Mouse (Mus musculus) heart, postnatal 0 days (tissue): ENCODE results near the gene Yy1. TPM values are rescaled to one million over a fixed set of nuclear protein-coding genes. Genes with fewer than 3 reads are reported as not detected.

ENCODE experiments used
- ATAC-seq: fragments of 200-750 bp; cut with Nextera tagmentation; 2 replicates; pipeline ENCODE4 v1.8.0; 2017; ENCODE audit warnings: low read depth, moderate number of reproducible peaks, moderate library complexity; ENCODE audit not compliant: insufficient read depth
- DNase-seq: peaks from one replicate; pipeline ENCODE4 v3.0.0-alpha.2; 2016; ENCODE audit warnings: low spot score
- H3K27ac ChIP-seq: fragments of 300-500 bp; sonication (generic); 2 replicates; pipeline ENCODE4 v1.5.1; 2014; ENCODE audit warnings: low read depth, mild to moderate bottlenecking
- H3K27me3 ChIP-seq: fragments of 300-500 bp; sonication (generic); 2 replicates; pipeline ENCODE4 v1.6.1; 2014; ENCODE audit warnings: low read length, mixed read lengths; ENCODE audit not compliant: control insufficient read depth, insufficient read depth
- H3K36me3 ChIP-seq: fragments of 300-500 bp; sonication (generic); replicated peaks from 2 replicates; pipeline ENCODE4 v1.6.1; 2014; ENCODE audit warnings: low read length, mixed read lengths; ENCODE audit not compliant: control insufficient read depth, insufficient read depth
- H3K4me1 ChIP-seq: fragments of 300-500 bp; sonication (generic); 2 replicates; pipeline ENCODE4 v1.6.1; 2014; ENCODE audit warnings: antibody characterized with exemption; ENCODE audit not compliant: control insufficient read depth, insufficient read depth
- H3K4me2 ChIP-seq: fragments of 300-500 bp; sonication (generic); 2 replicates; pipeline ENCODE4 v1.6.1; 2014; ENCODE audit warnings: low read depth, mild to moderate bottlenecking, low read length, moderate library complexity
- H3K4me3 ChIP-seq: fragments of 300-500 bp; sonication (generic); 2 replicates; pipeline ENCODE4 v1.5.1; 2014; ENCODE audit warnings: low read depth, low read length
- H3K9ac ChIP-seq: fragments of 300-500 bp; sonication (generic); replicated peaks from 2 replicates; pipeline ENCODE4 v1.6.1; 2014; ENCODE audit warnings: low read depth, low read length, mixed read lengths
- H3K9me3 ChIP-seq: fragments of 300-500 bp; sonication (generic); replicated peaks from 2 replicates; pipeline ENCODE4 v1.6.1; 2016; ENCODE audit warnings: low read length; ENCODE audit not compliant: control insufficient read depth
- CTCF ChIP-seq: IDR thresholded peaks from 2 replicates; pipeline ENCODE4 v1.5.1; 2016; ENCODE audit warnings: antibody characterized with exemption, control low read depth, low read depth
- EP300 ChIP-seq: IDR thresholded peaks from 2 replicates; pipeline ENCODE4 v1.6.1; 2016; ENCODE audit warnings: antibody characterized with exemption, low read depth
- WGBS: fragments of 180-500 bp; shearing (Covaris S2); extraction: QIAGEN DNeasy Blood & Tissue Kit; methylation state at CpG from one replicate; pipeline ENCODE4 v1.1.7; 2014; 5-methylcytosine and 5-hydroxymethylcytosine counted together
- polyA plus RNA-seq: library from polyadenylated mRNA; unstranded; fragments of >200 nt; fragmentation: Nextera tagmentation; extraction: Ambion mirVana; gene quantifications from 2 replicates; pipeline ENCODE4 v1.2.1, GENCODE M21; 2015
- total RNA-seq: library from RNA; depleted of rRNA; stranded (reverse); fragments of >200 nt; gene quantifications from 2 replicates; pipeline ENCODE4 v1.2.3, GENCODE M21; 2014; ENCODE audit warnings: low replicate concordance

Yy1 gene
- total and polyA plus RNA-seq, 2 experiments from 2014 or later = 7.6 to 21.5 TPM

GRCm38 (mm10) chr12:108849488-108850022, 56.8 kb downstream of the Yy1 start:
- no peaks in the 10 kb centered on the region for H3K27me3 ChIP-seq
- no peaks in the 10 kb centered on the region for H3K9me3 ChIP-seq
- peaks cover 9% of the 10 kb centered on the region; the same call in 1 of the 2 replicates for H3K36me3 ChIP-seq
- ATAC-seq (no peak), DNase-seq (no peak)
- H3K4me2 ChIP-seq = no peak overlapping the region
- H3K9ac ChIP-seq = no peak overlapping the region
- TF ChIP-seq EP300 (no peak), CTCF (no peak)
- H3K27ac ChIP-seq = no peak overlapping the region
- WGBS = 59% methylated on average over 4 of the region's 4 CpGs
- no peaks in the 10 kb centered on the region for H3K4me1 ChIP-seq
- no peak overlapping the region for H3K4me3 ChIP-seq

- Histone ChIP-seq H3K4me1 (no peaks in the 10 kb centered on the region), H3K27me3 (no peaks in the 10 kb centered on the region), H3K9ac (no peak overlapping the region), H3K9me3 (no peaks in the 10 kb centered on the region), H3K4me3 (no peak overlapping the region), H3K4me2 (no peak overlapping the region), H3K36me3 (peaks cover 3% of the 10 kb centered on the region; the same call in 1 of the 2 replicates), H3K27ac (no peak overlapping the region)
- 60% methylated on average over 8 of the region's 8 CpGs for WGBS
- DNase-seq = no peak
- no peak for ATAC-seq
- no peak for TF ChIP-seq EP300
- TF ChIP-seq CTCF = no peak
Observed at GRCm38 (mm10) chr12:108850129-108850528, 57.4 kb downstream of the Yy1 start.

- H3K4me2 ChIP-seq = no peak overlapping the region
- H3K27ac ChIP-seq = no peak overlapping the region
- DNase-seq (no peak), ATAC-seq (no peak)
- no peaks in the 10 kb centered on the region for H3K27me3 ChIP-seq
- H3K4me3 ChIP-seq = no peak overlapping the region
- no peaks in the 10 kb centered on the region for H3K9me3 ChIP-seq
- H3K4me1 ChIP-seq = no peaks in the 10 kb centered on the region
- no peak overlapping the region for H3K9ac ChIP-seq
- no peaks in the 10 kb centered on the region for H3K36me3 ChIP-seq
- WGBS = 89% methylated on average over 8 of the region's 8 CpGs
- no peak for TF ChIP-seq EP300
Observed at GRCm38 (mm10) chr12:108850886-108851285, 58.1 kb downstream of the Yy1 start.

- Histone ChIP-seq H3K4me1 (no peaks in the 10 kb centered on the region), H3K27ac (no peak overlapping the region), H3K9me3 (no peaks in the 10 kb centered on the region), H3K27me3 (no peaks in the 10 kb centered on the region), H3K4me3 (no peak overlapping the region), H3K36me3 (no peaks in the 10 kb centered on the region), H3K9ac (no peak overlapping the region), H3K4me2 (no peak overlapping the region)
- DNase-seq = no peak
- ATAC-seq = no peak
- WGBS = 85% methylated on average over 8 of the region's 8 CpGs
- TF ChIP-seq CTCF (no peak), EP300 (no peak)
Observed at GRCm38 (mm10) chr12:108852822-108853221, 60.0 kb downstream of the Yy1 start.

- WGBS = 88% methylated on average over 10 of the region's 10 CpGs
Observed at GRCm38 (mm10) chr12:108855081-108855480, 62.3 kb downstream of the Yy1 start.

GRCm38 (mm10) chr12:108856186-108856585, 63.4 kb downstream of the Yy1 start:
- Histone ChIP-seq H3K4me2 (no peak overlapping the region), H3K27me3 (no peaks in the 10 kb centered on the region), H3K36me3 (peaks cover 21% of the 10 kb centered on the region; the same call in 1 of the 2 replicates), H3K9ac (no peak overlapping the region), H3K27ac (no peak overlapping the region), H3K4me1 (no peaks in the 10 kb centered on the region), H3K9me3 (no peaks in the 10 kb centered on the region), H3K4me3 (no peak overlapping the region)
- DNase-seq (no peak), ATAC-seq (no peak)
- 80% methylated on average over 8 of the region's 8 CpGs for WGBS
- TF ChIP-seq EP300 (no peak), CTCF (no peak)

More at GRCm38 (mm10) chr12:108855081-108855480, 62.3 kb downstream of the Yy1 start:
- ATAC-seq (no peak), DNase-seq (no peak)
- Histone ChIP-seq H3K4me3 (no peak overlapping the region), H3K27ac (no peak overlapping the region), H3K9me3 (no peaks in the 10 kb centered on the region), H3K27me3 (no peaks in the 10 kb centered on the region), H3K4me2 (no peak overlapping the region), H3K36me3 (0 out of 2 replicates have a peak, but pooled peaks cover 10% of the 10 kb centered on the region), H3K9ac (no peak overlapping the region), H3K4me1 (no peaks in the 10 kb centered on the region)
- TF ChIP-seq CTCF (no peak), EP300 (no peak)
